Mouse (Mus musculus) gastrocnemius, postnatal 36 days (tissue): ENCODE measurements around the gene Epas1. TPM values are rescaled to one million over a fixed set of nuclear protein-coding genes. Genes with fewer than 3 reads are reported as not detected.

Source experiments
- DNase-seq, 2 experiments: peaks; one replicate each; pipeline ENCODE4 v3.0.0; 2022
- intact Hi-C: fragments of 180-260 bp; cut with DNase I; formaldehyde crosslinking; loops from one replicate; pipeline ENCODE4 v1.15.1; 2025
- total RNA-seq, 2 experiments: library from RNA; stranded (reverse); gene quantifications; 2 replicates each; pipeline ENCODE4 v1.2.3; 2021

The Epas1 gene
- total RNA-seq, 2 experiments from 2014 or later, result 94.9 to 100 TPM

- peak; percentile 18 to 51 for DNase-seq
- intact Hi-C loops, result loop anchor here (5.0 kb wide), 1 partner anchor 258 kb away; no protein-coding TSS in a partner anchor
Measured at GRCm38 (mm10) chr17:86754806-86755571, 1.5 kb downstream of the Epas1 start.

GRCm38 (mm10) chr17:86755581-86756195 lies 2.2 kb downstream of the Epas1 start:
- intact Hi-C loops, result loop anchor here (2.0 kb wide), 1 partner anchor 43 kb away; no protein-coding TSS in a partner anchor
- no peak for DNase-seq

GRCm38 (mm10) chr17:86757621-86758020 lies 4.1 kb downstream of the Epas1 start:
- no peak for DNase-seq
- intact Hi-C loops, result loop anchor here (2.0 kb wide), 1 partner anchor 41 kb away; no protein-coding TSS in a partner anchor

- intact Hi-C loops, result no loop called here
- no peak for DNase-seq
Measured at GRCm38 (mm10) chr17:86761859-86762258, 8.4 kb downstream of the Epas1 start.

- DNase-seq, result peak in 1 of 2 experiments; percentile 40
- intact Hi-C loops, result no loop called here
Measured at GRCm38 (mm10) chr17:86762479-86763242, 9.2 kb downstream of the Epas1 start.

- DNase-seq, result no peak
- intact Hi-C loops, result no loop called here
Measured at GRCm38 (mm10) chr17:86765762-86766404, 12.4 kb downstream of the Epas1 start.

- DNase-seq, result no peak
- intact Hi-C loops, result no loop called here
Measured at GRCm38 (mm10) chr17:86766412-86766811, 12.9 kb downstream of the Epas1 start.

GRCm38 (mm10) chr17:86768596-86768995 lies 15.1 kb downstream of the Epas1 start:
- no peak for DNase-seq
- intact Hi-C loops, result no loop called here

- intact Hi-C loops, result no loop called here
- DNase-seq, result peak; percentile 64 to 72
Measured at GRCm38 (mm10) chr17:86769330-86770211, 16.1 kb downstream of the Epas1 start.

- intact Hi-C loops, result no loop called here
- no peak for DNase-seq
Measured at GRCm38 (mm10) chr17:86770848-86771247, 17.3 kb downstream of the Epas1 start.

- intact Hi-C loops, result no loop called here
- DNase-seq, result no peak
Measured at GRCm38 (mm10) chr17:86772035-86772434, 18.5 kb downstream of the Epas1 start.

- no peak for DNase-seq
- intact Hi-C loops, result no loop called here
Measured at GRCm38 (mm10) chr17:86772929-86773588, 19.6 kb downstream of the Epas1 start.

- no peak for DNase-seq
- intact Hi-C loops, result no loop called here
Measured at GRCm38 (mm10) chr17:86776538-86776937, 23.0 kb downstream of the Epas1 start.

GRCm38 (mm10) chr17:86778147-86778546 lies 24.6 kb downstream of the Epas1 start:
- intact Hi-C loops, result no loop called here
- DNase-seq, result no peak

GRCm38 (mm10) chr17:86779191-86780130 lies 26.0 kb downstream of the Epas1 start:
- no peak for DNase-seq
- intact Hi-C loops, result no loop called here

- intact Hi-C loops, result no loop called here
- DNase-seq, result no peak
Measured at GRCm38 (mm10) chr17:86780708-86781318, 27.3 kb downstream of the Epas1 start.

- intact Hi-C loops, result no loop called here
- no peak for DNase-seq
Measured at GRCm38 (mm10) chr17:86781755-86782400, 28.4 kb downstream of the Epas1 start.
